Mouse (Mus musculus) heart, postnatal 0 days (tissue): Measurements from ENCODE around the gene Olfr462. TPM values are rescaled to one million over a fixed set of nuclear protein-coding genes. Genes with fewer than 3 reads are reported as not detected.

ENCODE experiments used
- ATAC-seq: fragments of 200-750 bp; cut with Nextera tagmentation; 2 replicates; pipeline ENCODE4 v1.8.0; 2017; ENCODE audit warnings: low read depth, moderate number of reproducible peaks, moderate library complexity; ENCODE audit not compliant: insufficient read depth
- DNase-seq: peaks from one replicate; pipeline ENCODE4 v3.0.0-alpha.2; 2016; ENCODE audit warnings: low spot score
- H3K27ac ChIP-seq: fragments of 300-500 bp; sonication (generic); 2 replicates; pipeline ENCODE4 v1.5.1; 2014; ENCODE audit warnings: low read depth, mild to moderate bottlenecking
- H3K27me3 ChIP-seq: fragments of 300-500 bp; sonication (generic); 2 replicates; pipeline ENCODE4 v1.6.1; 2014; ENCODE audit warnings: low read length, mixed read lengths; ENCODE audit not compliant: control insufficient read depth, insufficient read depth
- H3K36me3 ChIP-seq: fragments of 300-500 bp; sonication (generic); replicated peaks from 2 replicates; pipeline ENCODE4 v1.6.1; 2014; ENCODE audit warnings: low read length, mixed read lengths; ENCODE audit not compliant: control insufficient read depth, insufficient read depth
- H3K4me1 ChIP-seq: fragments of 300-500 bp; sonication (generic); 2 replicates; pipeline ENCODE4 v1.6.1; 2014; ENCODE audit warnings: antibody characterized with exemption; ENCODE audit not compliant: control insufficient read depth, insufficient read depth
- H3K4me2 ChIP-seq: fragments of 300-500 bp; sonication (generic); 2 replicates; pipeline ENCODE4 v1.6.1; 2014; ENCODE audit warnings: low read depth, mild to moderate bottlenecking, low read length, moderate library complexity
- H3K4me3 ChIP-seq: fragments of 300-500 bp; sonication (generic); 2 replicates; pipeline ENCODE4 v1.5.1; 2014; ENCODE audit warnings: low read depth, low read length
- H3K9ac ChIP-seq: fragments of 300-500 bp; sonication (generic); replicated peaks from 2 replicates; pipeline ENCODE4 v1.6.1; 2014; ENCODE audit warnings: low read depth, low read length, mixed read lengths
- H3K9me3 ChIP-seq: fragments of 300-500 bp; sonication (generic); replicated peaks from 2 replicates; pipeline ENCODE4 v1.6.1; 2016; ENCODE audit warnings: low read length; ENCODE audit not compliant: control insufficient read depth
- CTCF ChIP-seq: IDR thresholded peaks from 2 replicates; pipeline ENCODE4 v1.5.1; 2016; ENCODE audit warnings: antibody characterized with exemption, control low read depth, low read depth
- EP300 ChIP-seq: IDR thresholded peaks from 2 replicates; pipeline ENCODE4 v1.6.1; 2016; ENCODE audit warnings: antibody characterized with exemption, low read depth
- WGBS: fragments of 180-500 bp; shearing (Covaris S2); extraction: QIAGEN DNeasy Blood & Tissue Kit; methylation state at CpG from one replicate; pipeline ENCODE4 v1.1.7; 2014; 5-methylcytosine and 5-hydroxymethylcytosine counted together
- polyA plus RNA-seq: library from polyadenylated mRNA; unstranded; fragments of >200 nt; fragmentation: Nextera tagmentation; extraction: Ambion mirVana; gene quantifications from 2 replicates; pipeline ENCODE4 v1.2.1, GENCODE M21; 2015
- total RNA-seq: library from RNA; depleted of rRNA; stranded (reverse); fragments of >200 nt; gene quantifications from 2 replicates; pipeline ENCODE4 v1.2.3, GENCODE M21; 2014; ENCODE audit warnings: low replicate concordance; rRNA removed

Gene Olfr462
- total RNA-seq (not detected in 2 replicates), polyA plus RNA-seq (not detected in 2 replicates)

- Histone ChIP-seq H3K4me2 (no peak within 1 kb of the TSS), H3K27me3 (0 out of 2 replicates have a peak, but pooled peaks cover 9% of the 10 kb centered on the region), H3K9ac (no peak within 1 kb of the TSS), H3K9me3 (no peaks in the 10 kb centered on the region), H3K4me1 (no peaks in the 10 kb centered on the region), H3K4me3 (no peak within 1 kb of the TSS), H3K27ac (no peak within 1 kb of the TSS), H3K36me3 (no peaks in the 10 kb centered on the region)
- DNase-seq (no peak), ATAC-seq (no peak)
- TF ChIP-seq EP300 (no peak), CTCF (no peak)
- WGBS, result 81% methylated on average over 6 of the region's 6 CpGs
Measured at GRCm38 (mm10) chr11:87892168-87892567, at the start of gene Olfr462. Gene Olfr462 (minus strand): TSS chr11:87892268.

- 48% methylated on average over 3 of the region's 3 CpGs for WGBS
- DNase-seq (no peak), ATAC-seq (no peak)
- H3K4me1 ChIP-seq, result no peaks in the 10 kb centered on the region
- H3K4me2 ChIP-seq, result no peak overlapping the region
- H3K27me3 ChIP-seq, result no peaks in the 10 kb centered on the region
- peaks cover under 1% of the 10 kb centered on the region; the same call in 1 of the 2 replicates for H3K9me3 ChIP-seq
- TF ChIP-seq CTCF (no peak), EP300 (no peak)
- no peaks in the 10 kb centered on the region for H3K36me3 ChIP-seq
- no peak overlapping the region for H3K4me3 ChIP-seq
- no peak overlapping the region for H3K27ac ChIP-seq
- H3K9ac ChIP-seq, result no peak overlapping the region
Measured at GRCm38 (mm10) chr11:87935467-87935866, 43.4 kb upstream of the Olfr462 start.

GRCm38 (mm10) chr11:87933731-87934130 lies 41.7 kb upstream of the Olfr462 start:
- Histone ChIP-seq H3K27me3 (no peaks in the 10 kb centered on the region), H3K9ac (no peak overlapping the region), H3K27ac (no peak overlapping the region), H3K4me1 (no peaks in the 10 kb centered on the region), H3K9me3 (peaks cover 4% of the 10 kb centered on the region; the same call in 1 of the 2 replicates), H3K4me3 (no peak overlapping the region), H3K4me2 (no peak overlapping the region), H3K36me3 (no peaks in the 10 kb centered on the region)
- 55% methylated on average over 2 of the region's 2 CpGs for WGBS
- ATAC-seq, result no peak
- no peak for TF ChIP-seq EP300
- TF ChIP-seq CTCF, result no peak
- no peak for DNase-seq

DNA sequence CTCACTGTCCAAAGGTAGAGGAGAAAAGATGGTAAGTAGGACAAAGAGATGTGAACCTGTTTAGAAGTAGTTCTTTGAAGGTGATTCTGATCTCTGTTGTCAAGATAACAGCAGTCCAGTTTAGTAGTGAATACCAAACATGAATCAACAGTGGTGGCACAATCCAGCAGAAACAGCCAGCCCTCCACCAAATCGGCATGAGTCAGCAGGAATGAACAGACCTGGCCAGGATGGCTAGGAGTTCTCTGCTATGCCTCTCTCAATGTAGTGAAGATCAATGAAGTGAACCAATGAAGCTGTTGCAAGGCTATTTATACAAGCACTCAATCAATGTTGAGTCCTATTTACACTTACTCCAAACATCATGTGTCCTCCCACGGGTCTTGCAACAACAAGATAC lies 38.3 kb upstream of the Olfr462 start:
- DNase-seq, result no peak
- H3K4me3 ChIP-seq, result no peak overlapping the region
- TF ChIP-seq EP300 (no peak), CTCF (no peak)
- H3K9me3 ChIP-seq, result peaks cover 4% of the 10 kb centered on the region; the same call in 1 of the 2 replicates
- no peak overlapping the region for H3K9ac ChIP-seq
- H3K27me3 ChIP-seq, result no peaks in the 10 kb centered on the region
- no peaks in the 10 kb centered on the region for H3K36me3 ChIP-seq
- WGBS, result 75% methylated on average over 2 of the region's 2 CpGs
- H3K4me1 ChIP-seq, result no peaks in the 10 kb centered on the region
- H3K4me2 ChIP-seq, result no peak overlapping the region
- no peak for ATAC-seq
- no peak overlapping the region for H3K27ac ChIP-seq

DNA sequence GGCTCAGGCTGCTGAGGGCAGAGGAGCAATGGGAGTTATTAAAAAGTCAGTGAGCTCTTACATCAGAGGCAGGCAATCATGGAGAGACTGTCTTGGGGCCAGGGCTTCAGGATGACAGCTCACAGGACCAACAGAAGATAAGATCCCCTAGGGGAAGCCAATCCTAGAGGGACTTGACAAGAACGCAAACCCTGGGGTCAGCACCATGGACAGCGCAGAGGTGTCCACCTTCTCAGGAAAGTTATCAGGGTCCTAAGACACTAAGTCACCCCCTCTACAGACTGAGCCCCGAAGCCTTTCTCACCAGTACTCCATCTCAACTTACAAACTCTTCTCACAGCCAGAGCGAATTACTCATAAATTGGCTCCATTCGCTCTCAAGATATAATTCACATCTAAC lies 28.9 kb upstream of the Olfr462 start, which contains the start of gene Olfr464:
Gene Olfr464, minus strand, starts transcription at position 2 of the 400 bp plus-strand sequence.
- no peak within 1 kb of the TSS for H3K4me3 ChIP-seq
- no peak within 1 kb of the TSS for H3K27ac ChIP-seq
- ATAC-seq (no peak), DNase-seq (no peak)
- H3K9ac ChIP-seq, result no peak within 1 kb of the TSS
- no peaks in the 10 kb centered on the region for H3K27me3 ChIP-seq
- TF ChIP-seq CTCF (no peak), EP300 (no peak)
- H3K4me1 ChIP-seq, result no peaks in the 10 kb centered on the region
- no peaks in the 10 kb centered on the region for H3K9me3 ChIP-seq
- WGBS, result 25% methylated on average over 5 of the region's 5 CpGs
- no peaks in the 10 kb centered on the region for H3K36me3 ChIP-seq
- H3K4me2 ChIP-seq, result no peak within 1 kb of the TSS

- no peaks in the 10 kb centered on the region for H3K27me3 ChIP-seq
- no peaks in the 10 kb centered on the region for H3K9me3 ChIP-seq
- H3K4me3 ChIP-seq, result no peak overlapping the region
- DNase-seq, result no peak
- no peaks in the 10 kb centered on the region for H3K4me1 ChIP-seq
- H3K36me3 ChIP-seq, result no peaks in the 10 kb centered on the region
- no peak overlapping the region for H3K4me2 ChIP-seq
- no peak for TF ChIP-seq CTCF
- TF ChIP-seq EP300, result no peak
- no peak for ATAC-seq
- H3K27ac ChIP-seq, result no peak overlapping the region
- no peak overlapping the region for H3K9ac ChIP-seq
- WGBS, result 65% methylated on average over 2 of the region's 2 CpGs
Measured at GRCm38 (mm10) chr11:87920301-87920700, 28.2 kb upstream of the Olfr462 start.
